Mouse (Mus musculus) heart, postnatal 14 days (tissue): ENCODE results near the gene Myo5c. TPM values are rescaled to one million over a fixed set of nuclear protein-coding genes. Genes with fewer than 3 reads are reported as not detected.
A peak's percentile ranks its signal among the peaks of the same experiment; 100 is the strongest.

Source experiments
- DNase-seq, 2 experiments: peaks; one replicate each; pipeline ENCODE4 v3.0.0; 2021 to 2022
- intact Hi-C: fragments of 180-260 bp; cut with DNase I; formaldehyde crosslinking; loops from one replicate; pipeline ENCODE4 v1.15.1; 2025
- long read RNA-seq, 2 experiments: library from polyadenylated mRNA; stranded (forward); transcript quantifications; one replicate each; pipeline ENCODE4 v2.0.0; 2021
- total RNA-seq, 2 experiments: library from RNA; stranded (reverse); gene quantifications; 2 replicates each; pipeline ENCODE4 v1.2.3; 2021

The Myo5c gene
- 1 to 10 TPM; 5.8 to 6.2 TPM for total RNA-seq
- long read RNA-seq, experiment 1, partial matches to known transcripts, result 0 of 1 reads
- long read RNA-seq, experiment 1, other reads (novel, unspliced or antisense), result 1 of 1 reads
- long read RNA-seq, experiment 2, partial matches to known transcripts, result 4 of 5 reads
- long read RNA-seq, experiment 2, other reads (novel, unspliced or antisense), result 1 of 5 reads

DNA sequence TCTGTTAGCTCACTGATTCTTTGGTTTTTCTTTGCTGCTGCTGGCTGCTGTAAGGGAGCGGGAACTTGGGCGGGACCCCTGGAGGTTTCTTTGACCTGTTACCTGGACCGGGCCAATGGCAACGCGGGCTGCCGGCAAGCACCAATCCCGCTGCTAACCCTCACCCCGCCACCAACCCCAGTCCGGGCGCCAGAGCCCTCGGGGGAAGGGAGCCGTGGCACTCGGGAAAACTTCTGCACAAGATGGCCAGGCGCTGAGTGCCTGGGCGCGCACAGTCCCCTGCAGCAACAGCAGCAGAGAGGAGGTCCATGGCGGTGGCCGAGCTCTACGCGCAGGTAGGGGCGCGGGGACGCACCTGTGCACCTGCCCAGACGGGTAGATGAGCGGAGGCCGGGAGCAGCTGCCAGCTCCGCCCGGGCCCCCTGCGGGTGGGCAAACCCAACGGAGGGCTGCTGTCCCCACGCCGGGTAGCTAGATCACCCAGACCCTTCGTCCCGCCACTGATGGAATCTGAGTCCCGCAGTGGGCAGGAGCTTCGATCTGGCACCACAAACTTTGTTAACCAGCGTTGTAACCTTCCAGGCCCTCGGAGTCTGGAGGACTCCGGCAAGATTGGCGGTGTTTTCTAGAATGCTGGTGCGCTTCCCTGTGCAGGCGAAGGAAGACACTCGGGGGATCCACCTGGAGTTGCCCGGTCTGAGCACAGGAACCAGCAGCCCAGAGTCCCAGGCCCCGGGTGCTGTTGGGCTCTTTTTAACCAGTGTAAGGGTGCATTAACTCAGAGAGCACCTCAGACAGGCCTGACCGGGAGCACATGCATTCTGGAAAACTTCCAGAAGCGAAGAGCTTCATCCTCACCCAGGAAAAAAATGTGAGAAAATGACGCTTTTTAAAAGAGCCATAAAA is at the start of gene Myo5c:
Myo5c (plus strand) TSS at position 180 of the 906 bp plus-strand sequence.
- DNase-seq, result peak; percentile 53 to 72
- intact Hi-C loops, result no loop called here

DNA sequence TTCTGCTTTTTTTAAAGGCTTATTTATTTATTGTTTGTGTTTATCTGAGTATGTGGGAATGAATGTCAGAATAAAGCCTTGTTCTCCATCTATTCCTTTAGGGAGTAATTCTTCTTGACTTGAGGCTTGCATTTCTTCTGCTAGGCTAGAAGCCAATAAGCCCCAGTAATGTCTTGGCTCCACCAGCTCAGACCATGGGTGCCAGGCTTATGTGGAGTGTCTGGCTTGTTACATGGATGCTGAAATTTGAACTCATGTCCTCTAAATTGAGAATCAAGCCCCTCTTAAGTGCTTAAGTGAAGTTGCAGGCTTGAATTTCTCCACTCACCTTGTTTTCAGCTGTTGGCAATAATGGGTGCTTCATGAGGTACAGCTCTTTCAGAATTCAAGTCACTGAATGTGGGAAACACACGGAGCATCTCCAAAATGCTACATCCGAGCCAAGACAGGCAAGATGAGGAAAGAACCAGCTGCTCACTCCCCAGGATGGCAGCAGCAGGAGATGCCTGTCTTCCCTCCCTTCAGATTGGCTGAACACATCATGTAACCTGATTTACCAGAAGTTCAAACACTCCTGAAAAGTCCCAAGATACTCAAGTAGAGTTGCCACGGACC is 44.1 kb upstream of the Myo5c start:
- intact Hi-C loops, result no loop called here
- no peak for DNase-seq

DNA sequence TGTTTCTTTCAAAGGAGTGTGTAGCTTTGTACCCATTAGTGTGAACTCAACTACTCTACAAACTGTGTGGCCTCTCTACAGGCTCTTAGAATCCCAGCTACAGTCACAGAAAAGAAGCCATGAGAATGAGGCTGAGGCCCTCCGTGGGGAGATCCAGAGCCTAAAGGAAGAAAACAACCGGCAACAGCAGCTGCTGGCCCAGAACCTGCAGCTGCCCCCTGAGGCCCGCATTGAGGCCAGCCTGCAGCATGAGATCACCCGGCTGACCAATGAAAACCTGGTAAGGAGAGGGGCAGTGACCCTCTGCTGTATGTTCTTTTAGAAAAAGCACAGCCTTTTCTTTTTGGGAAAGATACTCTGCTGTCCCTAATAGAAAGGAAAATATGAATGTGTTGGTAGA is 38.0 kb upstream of the Myo5c start:
- peak; percentile 9 to 11 for DNase-seq
- intact Hi-C loops, result loop anchor here (2.0 to 5.0 kb wide), 2 partner anchors 143 to 287 kb away; no protein-coding TSS in a partner anchor

DNA sequence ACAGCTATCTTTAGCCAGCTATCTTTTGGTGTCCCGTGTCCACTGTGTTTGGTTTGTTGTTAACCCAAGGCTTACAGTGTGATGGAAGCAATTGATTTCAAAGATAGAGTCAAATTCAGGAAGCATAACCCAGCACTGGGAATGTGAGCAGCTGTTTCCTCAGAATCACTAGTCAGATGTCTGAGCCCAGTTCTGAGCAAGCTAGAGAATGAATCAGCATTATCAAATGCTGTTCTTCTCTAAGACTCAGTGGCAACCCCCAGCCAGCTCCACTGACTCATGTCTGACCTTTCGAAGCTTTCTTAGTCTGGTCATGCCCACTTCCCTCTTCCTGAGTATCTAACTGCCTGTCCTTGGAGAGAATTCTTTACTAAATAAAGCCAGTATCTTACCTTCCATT is 35.5 kb upstream of the Myo5c start:
- DNase-seq, result no peak
- intact Hi-C loops, result loop anchor here (5.0 kb wide), 1 partner anchor 124 kb away; the partner anchor contains the start of gene Myo5a

DNA sequence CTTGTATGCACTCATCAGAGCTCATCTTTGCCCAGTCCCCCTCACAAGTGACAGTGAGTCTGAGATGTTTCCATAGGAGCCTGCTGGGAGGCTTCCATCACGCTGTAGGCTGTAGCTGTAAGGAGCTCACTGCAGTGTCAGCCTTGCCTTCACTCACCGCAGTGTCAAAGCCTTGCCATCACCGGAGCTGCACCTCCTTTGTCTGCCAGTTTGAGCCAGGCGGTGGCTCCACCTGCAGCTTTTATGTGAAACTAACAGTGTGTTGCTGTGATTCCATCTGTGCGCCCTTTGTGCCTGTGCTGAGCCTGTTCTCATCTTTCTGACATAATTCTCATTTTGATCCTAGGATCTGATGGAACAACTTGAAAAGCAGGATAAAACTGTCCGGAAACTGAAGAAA is 34.5 kb upstream of the Myo5c start:
- DNase-seq, result peak; percentile 20 to 32
- intact Hi-C loops, result loop anchor here (5.0 kb wide), 1 partner anchor 125 kb away; the partner anchor contains the start of gene Myo5a

DNA sequence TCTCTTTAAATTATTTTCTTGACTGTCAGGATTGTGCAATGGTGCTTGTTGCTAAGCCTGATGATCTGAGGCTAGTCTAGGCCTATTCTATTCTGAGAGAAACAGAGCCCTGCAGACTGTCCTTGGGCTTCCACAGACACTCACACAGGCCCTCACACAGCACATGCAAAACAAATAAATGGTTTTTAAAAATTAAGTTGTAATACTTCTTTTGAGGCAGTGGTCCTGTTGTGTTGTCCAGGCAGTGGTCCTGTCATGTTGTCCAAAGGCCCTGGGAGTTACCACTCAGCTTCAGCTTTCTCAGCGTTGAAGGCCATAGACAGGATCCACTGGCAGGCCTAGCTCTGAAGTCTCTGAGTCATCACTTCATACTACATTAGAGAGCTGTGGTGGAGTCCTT is 30.3 kb upstream of the Myo5c start:
- DNase-seq, result no peak
- intact Hi-C loops, result no loop called here

DNA sequence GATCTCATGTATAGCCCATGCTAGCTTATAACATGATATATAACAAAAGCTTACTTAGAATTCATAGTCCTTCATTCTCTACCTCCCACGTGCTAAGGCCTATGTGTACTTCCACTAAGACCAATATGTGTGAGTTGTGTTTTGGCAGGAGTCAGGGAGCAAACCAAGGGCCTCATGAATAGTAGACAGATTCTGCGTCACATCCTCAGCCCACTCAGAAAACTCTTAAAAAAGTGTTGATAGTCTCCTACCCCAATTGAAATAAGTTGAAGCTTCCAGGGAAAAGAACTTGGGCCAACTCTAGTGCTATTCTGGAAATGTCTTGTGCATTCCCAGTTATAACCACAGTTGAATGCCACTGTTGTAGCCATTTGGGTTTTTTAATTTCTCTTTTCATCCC is 29.8 kb upstream of the Myo5c start:
- intact Hi-C loops, result no loop called here
- no peak for DNase-seq

DNA sequence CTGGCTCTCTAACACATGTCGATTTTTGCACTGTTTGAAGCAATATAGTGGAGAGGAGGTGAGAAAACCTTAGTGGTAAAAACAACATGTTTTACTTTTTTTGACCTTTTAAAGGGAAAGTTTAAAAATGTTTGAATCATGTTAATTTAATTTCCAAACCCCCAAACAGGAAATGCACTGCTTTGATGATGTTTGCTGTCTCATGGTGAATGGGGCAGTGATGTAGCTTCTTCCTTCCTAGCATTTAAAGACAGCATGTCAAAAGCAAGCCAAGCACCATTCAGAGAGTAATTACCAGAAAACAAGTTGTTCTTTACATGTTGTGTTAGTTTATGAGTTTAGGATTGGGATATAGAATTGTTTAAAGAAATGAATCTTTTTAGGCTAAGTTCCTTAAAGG is 22.6 kb upstream of the Myo5c start:
- no peak for DNase-seq
- intact Hi-C loops, result no loop called here

DNA sequence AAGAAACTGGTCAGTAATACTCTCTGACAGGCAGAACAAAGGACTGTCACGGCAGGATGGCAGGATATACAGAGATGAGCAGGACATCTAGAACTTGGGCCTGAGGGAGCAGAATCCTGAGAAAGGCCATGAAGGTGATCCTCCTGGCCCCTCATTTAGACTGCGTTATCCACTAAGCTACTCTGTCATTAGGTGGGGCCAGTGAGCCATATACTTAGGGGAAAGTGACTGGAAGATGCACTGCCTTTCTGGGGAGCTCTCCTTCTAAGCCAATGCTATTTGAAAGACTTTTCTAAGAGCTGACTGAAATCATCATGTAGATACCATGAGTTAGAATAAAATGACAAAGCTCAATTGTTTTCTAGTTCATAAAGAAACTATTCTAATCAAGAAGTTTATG is 21.6 kb upstream of the Myo5c start:
- no peak for DNase-seq
- intact Hi-C loops, result no loop called here

DNA sequence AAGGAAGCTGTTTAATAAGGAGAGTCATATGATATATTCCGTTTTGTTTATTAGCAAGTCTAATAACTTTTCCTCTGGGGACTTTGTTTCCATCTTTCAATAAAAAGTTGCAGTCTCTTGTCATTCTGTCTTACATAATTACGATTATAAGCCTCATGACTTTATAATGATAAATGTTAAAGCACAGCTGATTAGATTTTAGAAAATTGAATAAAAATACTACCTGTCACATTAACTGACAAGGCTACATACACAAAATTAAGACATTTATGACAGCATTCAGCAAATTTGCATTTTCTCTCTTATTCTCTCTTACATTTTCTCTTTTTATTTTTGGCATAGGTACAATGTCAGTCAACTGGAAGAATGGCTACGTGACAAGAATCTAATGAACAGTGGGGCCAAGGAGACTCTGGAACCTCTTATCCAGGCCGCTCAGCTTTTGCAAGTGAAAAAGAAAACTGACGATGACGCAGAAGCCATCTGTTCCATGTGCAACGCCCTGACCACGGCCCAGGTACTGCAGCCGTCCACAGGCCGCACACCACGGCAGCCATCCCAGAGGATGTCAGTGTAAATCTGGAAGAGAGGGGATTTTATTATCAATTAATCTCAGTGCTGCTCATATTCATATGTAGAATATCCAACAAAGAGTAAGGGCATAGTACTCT is 16.9 kb upstream of the Myo5c start:
- intact Hi-C loops, result no loop called here

DNA sequence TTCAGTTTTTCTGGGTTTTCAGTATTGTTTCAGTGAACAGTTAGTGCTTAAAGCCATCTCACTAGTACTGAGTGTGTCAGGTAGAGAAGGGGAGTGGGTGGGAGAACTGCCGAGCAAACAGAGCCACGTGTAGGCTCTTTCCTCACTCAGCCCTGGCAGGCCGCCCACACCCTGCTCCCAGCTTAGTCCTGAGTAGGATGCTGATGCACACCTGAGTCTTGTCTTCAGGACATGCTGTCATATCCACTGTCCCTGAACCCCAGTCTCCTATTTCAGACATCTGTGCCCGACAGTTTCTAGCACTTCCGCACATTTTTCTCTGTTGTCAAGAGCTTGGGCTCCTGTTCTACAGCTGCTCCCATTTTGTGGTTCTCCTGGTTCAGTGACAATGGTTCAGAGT is 11.9 kb upstream of the Myo5c start:
- DNase-seq, result no peak
- intact Hi-C loops, result no loop called here

More for the DNA sequence above, 16.9 kb upstream of the Myo5c start:
- no peak for DNase-seq

DNA sequence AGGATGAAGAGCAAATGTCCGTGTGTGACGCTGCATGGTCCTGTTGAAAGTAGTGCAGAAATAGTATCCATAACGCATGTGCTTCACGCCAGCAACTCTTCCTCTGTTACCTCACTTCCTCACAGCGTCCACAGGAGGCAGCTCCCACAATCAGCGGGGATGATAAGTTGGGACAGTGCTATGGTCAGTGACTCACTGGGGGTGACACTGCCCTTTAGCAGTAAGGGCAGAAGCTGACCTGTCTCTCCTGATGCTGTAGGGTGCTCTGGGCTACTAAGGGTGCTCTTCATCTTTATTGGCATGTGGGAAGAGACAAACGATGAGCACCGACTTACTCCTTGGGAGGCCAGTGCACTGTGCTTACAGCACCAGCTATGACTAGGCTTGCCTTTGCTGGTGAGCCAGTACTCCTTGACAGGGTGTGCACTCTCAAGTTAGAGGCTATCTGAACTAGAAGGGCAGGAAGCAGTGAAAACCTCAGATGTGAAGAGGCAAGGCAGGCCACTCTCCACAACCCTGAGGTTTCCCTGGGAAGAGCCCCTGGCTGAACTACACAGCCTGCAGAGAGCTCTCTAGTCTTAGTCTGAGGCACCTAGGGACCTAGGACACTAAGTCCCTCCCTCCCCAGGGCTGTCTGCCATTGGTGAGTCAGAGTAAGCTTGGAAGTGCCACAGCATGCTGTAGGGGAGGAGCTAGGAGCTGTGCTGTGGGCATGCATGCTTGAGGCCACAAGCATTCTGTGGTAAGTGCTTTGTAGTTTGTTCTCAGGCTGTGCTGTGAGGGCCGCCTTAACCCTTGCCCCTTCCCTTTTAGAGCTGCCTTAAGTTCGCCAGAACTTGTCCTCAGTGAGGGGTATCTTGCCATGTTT is 10.2 kb upstream of the Myo5c start:
- intact Hi-C loops, result no loop called here
- DNase-seq, result peak; percentile 16 to 22

DNA sequence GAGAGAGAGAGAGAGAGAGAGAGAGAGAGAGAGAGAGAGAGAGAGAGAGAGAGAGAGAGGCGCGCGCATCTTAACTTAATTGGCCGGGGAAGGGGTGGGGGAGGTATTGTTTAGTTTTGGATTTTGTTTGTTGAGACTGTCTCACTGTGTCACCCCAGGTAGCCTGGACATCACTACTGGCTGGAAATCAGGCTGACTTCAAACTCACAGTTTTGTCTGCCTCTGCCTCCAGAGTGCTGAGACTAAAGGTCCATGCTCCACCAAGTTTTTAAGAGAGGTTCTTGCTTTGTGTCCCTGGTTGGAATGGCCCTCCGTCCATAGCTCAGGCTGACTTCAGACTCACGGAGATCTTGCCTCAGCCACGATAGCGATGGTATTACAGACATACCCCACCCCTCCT is 1.0 kb downstream of the Myo5c start:
- intact Hi-C loops, result no loop called here
- DNase-seq, result no peak

DNA sequence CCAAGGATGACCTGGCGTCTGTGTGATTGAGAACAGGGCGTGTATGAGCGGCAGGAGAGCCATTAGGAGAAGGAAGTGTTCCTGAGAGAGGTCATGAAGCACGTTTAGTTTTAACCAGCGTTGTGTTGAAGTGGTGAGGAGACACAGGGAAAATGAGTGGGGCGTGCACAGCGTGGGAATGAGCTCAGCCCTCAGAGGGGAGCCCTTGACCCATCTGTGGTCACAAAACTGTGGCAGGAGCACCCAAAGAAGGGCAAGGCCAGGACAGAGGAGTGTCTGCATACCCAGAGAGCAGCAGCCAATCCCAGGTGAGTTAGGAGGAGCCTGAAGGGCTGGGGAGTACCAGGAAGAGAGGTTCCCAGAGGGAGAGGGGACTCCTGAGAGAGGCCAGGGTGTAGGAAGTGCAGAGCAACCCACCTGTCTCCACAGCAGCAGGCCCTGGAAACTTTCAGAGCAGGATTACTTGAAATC is 2.5 kb downstream of the Myo5c start:
- DNase-seq, result no peak
- intact Hi-C loops, result no loop called here

DNA sequence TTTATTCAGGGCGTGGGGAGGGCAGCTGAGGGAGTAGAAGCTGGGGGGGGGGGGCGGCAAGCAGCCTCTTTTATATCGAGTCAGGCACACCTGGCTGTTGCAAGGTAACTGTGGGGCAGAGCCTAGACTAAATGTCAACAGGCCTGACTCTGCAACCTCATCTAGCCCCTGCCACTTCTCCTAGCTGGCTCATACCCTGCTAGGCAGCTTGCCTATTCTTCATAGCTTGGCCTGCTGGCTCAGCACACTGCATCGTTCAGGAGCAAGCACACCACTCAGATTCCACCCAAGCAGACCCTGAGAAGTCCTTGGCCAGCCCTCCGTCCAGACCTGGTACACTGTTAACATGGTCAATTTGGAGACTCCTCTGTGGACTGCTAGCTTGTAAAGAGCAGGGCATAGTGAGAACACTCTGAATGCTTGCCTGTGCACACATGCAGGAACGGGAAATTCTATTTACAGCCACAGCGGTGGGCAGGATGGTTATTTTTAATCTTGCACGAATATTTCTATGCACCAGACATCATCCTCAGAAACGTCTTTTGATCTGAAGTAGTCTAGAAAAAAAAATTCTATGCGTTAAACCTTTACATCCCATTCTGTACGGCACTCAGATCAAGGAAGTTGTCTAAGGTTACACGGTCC is 3.3 kb downstream of the Myo5c start:
- no peak for DNase-seq
- intact Hi-C loops, result no loop called here

DNA sequence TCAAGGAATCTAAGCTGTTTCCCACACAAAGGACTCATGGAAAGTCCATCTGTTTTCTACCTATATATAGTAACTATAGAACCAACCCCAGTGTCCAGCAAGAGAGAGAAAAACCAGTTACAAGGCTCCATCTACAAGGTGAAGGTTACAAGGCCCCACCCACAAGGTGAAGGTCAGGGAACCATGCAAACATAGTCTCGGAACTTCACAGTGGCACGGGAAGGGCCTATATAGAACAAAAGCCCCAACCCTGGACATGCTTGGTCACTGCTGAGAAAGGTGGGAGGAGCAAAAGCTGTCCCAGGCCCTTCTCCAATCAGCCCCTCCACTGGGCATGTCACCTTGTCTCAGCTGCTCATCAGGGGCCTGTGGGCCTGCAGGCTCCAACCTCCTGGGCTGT is 3.9 kb downstream of the Myo5c start:
- intact Hi-C loops, result no loop called here
- no peak for DNase-seq

DNA sequence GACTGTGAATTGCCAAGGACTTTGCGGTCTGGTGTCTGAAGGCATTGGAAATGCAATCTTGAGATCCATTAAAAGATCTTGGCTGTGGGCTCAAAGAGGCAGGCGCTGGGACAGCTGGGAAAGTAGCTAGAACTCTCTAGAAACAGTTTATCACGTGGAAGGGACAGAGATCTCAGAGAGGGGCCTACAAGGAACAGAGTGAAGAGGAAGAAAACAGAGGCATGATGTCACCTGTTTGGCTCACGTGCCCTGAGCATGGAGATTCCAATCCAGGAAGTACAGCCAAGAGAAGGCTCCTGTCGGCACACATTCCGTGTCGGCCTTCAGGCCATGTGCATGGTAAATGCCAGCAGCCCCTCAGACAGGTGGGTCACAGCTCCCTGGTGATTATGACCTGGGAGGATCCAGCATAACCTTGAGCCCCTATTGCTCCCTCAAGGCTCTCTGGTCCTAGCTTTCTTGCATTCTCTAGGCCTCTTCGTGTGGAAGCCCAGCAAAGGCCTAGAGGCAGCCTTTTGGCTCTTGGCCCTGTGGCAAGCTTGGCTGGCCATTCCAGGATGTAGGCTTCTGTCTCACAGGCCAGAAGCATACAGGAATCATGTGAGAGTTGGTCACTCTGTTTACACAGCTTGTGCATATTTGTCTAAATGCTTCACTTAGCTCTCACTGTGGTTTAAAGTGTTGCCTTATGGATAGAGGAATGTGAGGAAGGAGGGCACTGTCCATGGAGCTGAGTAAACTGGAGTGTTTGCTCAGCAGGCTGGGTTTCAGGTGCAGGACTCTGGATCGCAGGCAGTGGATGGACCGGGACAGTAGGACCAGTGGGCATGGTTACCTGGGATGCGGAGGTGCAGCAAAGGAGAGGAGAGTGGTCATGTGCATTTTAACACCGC is 4.8 kb downstream of the Myo5c start:
- intact Hi-C loops, result no loop called here
- peak in 1 of 2 experiments; percentile 22 for DNase-seq

DNA sequence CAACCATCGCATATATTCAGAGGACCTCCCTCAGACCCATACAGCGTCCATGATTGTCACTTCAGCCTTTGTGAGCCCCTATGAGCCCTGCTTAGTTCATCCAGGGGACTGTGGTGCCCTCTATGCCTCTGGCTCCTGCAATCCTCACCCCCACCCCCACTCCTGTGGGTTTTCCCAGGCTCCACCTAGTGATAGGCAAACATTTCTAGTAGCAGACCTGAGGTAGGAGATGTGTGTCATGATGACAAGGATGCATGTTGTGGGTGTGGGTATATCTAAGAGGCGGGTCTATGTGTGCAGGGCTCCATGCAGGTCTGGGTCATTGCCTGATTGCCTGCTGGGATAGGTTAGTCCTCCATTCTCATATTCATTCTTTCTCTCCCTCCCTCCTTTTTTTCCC is 6.4 kb downstream of the Myo5c start:
- DNase-seq, result no peak

More for the DNA sequence above, 6.4 kb downstream of the Myo5c start:
- intact Hi-C loops, result no loop called here
